Mouse (Mus musculus) T-cell, adult 2 months (primary cell): ENCODE results near the gene Mapre1.
"Not testable (repeated sequence)": the region's sequence is repeated elsewhere in the genome, so short reads cannot be mapped to it uniquely, and the experiment has no call there.

Experiments used
- DNase-seq: peaks from one replicate; pipeline ENCODE4 v3.0.0; 2022; ENCODE audit warnings: low spot score

Gene Mapre1

GRCm38 (mm10) chr2:153740500-153741436, at the start of gene Mapre1:
TSS of gene Mapre1 (plus strand) at chr2:153741274.
- peak; percentile 99 for DNase-seq

- not testable (repeated sequence) for DNase-seq
These were observed 47.7 kb upstream of the Mapre1 start for GRCm38 (mm10) chr2:153693413-153693812.

- DNase-seq, result peak; percentile 60
These were observed 46.5 kb upstream of the Mapre1 start for GRCm38 (mm10) chr2:153694462-153695085.

GRCm38 (mm10) chr2:153696352-153696751, 44.7 kb upstream of the Mapre1 start, which contains the start of gene Dnmt3c:
TSS of gene Dnmt3c (plus strand) at chr2:153696652.
- no peak for DNase-seq

- DNase-seq, result no peak
These were observed 37.7 kb upstream of the Mapre1 start for GRCm38 (mm10) chr2:153703389-153703788.

GRCm38 (mm10) chr2:153710701-153711330, 30.3 kb upstream of the Mapre1 start:
- DNase-seq, result peak; percentile 26

GRCm38 (mm10) chr2:153712646-153713091, 28.4 kb upstream of the Mapre1 start:
- DNase-seq, result no peak

GRCm38 (mm10) chr2:153713227-153713626, 27.8 kb upstream of the Mapre1 start:
- DNase-seq, result no peak

- not testable (repeated sequence) for DNase-seq
These were observed 23.2 kb upstream of the Mapre1 start for GRCm38 (mm10) chr2:153717861-153718260.

GRCm38 (mm10) chr2:153723098-153723497, 18.0 kb upstream of the Mapre1 start:
- no peak for DNase-seq

- DNase-seq, result no peak
These were observed 16.6 kb upstream of the Mapre1 start for GRCm38 (mm10) chr2:153724424-153724823.

- DNase-seq, result no peak
These were observed 16.2 kb upstream of the Mapre1 start for GRCm38 (mm10) chr2:153724871-153725270.

GRCm38 (mm10) chr2:153725291-153725690, 15.8 kb upstream of the Mapre1 start:
- DNase-seq, result no peak

- DNase-seq, result no peak
These were observed 7.0 kb upstream of the Mapre1 start for GRCm38 (mm10) chr2:153734033-153734432.

- peak; percentile 32 for DNase-seq
These were observed 477 bp downstream of the Mapre1 start for GRCm38 (mm10) chr2:153741437-153742065.

GRCm38 (mm10) chr2:153747994-153748393, 6.9 kb downstream of the Mapre1 start:
- DNase-seq, result no peak

GRCm38 (mm10) chr2:153750363-153750762, 9.3 kb downstream of the Mapre1 start:
- no peak for DNase-seq

- no peak for DNase-seq
These were observed 21.0 kb downstream of the Mapre1 start for GRCm38 (mm10) chr2:153762121-153762520.

GRCm38 (mm10) chr2:153767484-153767883, 26.4 kb downstream of the Mapre1 start:
- no peak for DNase-seq

GRCm38 (mm10) chr2:153768881-153769280, 27.8 kb downstream of the Mapre1 start:
- no peak for DNase-seq

GRCm38 (mm10) chr2:153772950-153773349, 31.9 kb downstream of the Mapre1 start:
- no peak for DNase-seq

GRCm38 (mm10) chr2:153775472-153775871, 34.4 kb downstream of the Mapre1 start:
- no peak for DNase-seq
